Mouse (Mus musculus) lung, embryonic 16.5 days (tissue): ENCODE data around the gene Ermap. TPM values are rescaled to one million over a fixed set of nuclear protein-coding genes. Genes with fewer than 3 reads are reported as not detected.
A peak's percentile ranks its signal among the peaks of the same experiment; 100 is the strongest.

Experiments
- ATAC-seq: fragments of 200-750 bp; cut with Nextera tagmentation; 2 replicates; pipeline ENCODE4 v1.8.0; 2017; ENCODE audit warnings: low read depth, mild to moderate bottlenecking, moderate library complexity
- H3K27ac ChIP-seq: fragments of 300-500 bp; sonication (generic); 2 replicates; pipeline ENCODE4 v1.5.1; 2014; ENCODE audit warnings: mild to moderate bottlenecking, control low read depth, low read length
- H3K27me3 ChIP-seq: fragments of 300-500 bp; sonication (generic); 2 replicates; pipeline ENCODE4 v1.6.1; 2014; ENCODE audit warnings: low read depth, low read length, mixed read lengths; ENCODE audit not compliant: control insufficient read depth, insufficient read depth
- H3K36me3 ChIP-seq: fragments of 300-500 bp; sonication (generic); 2 replicates; pipeline ENCODE4 v1.6.1; 2014; ENCODE audit warnings: low read length; ENCODE audit not compliant: control insufficient read depth, insufficient read depth
- H3K4me1 ChIP-seq: fragments of 300-500 bp; sonication (generic); replicated peaks from 2 replicates; pipeline ENCODE4 v1.6.1; 2014; ENCODE audit warnings: low read length, mixed read lengths; ENCODE audit not compliant: control insufficient read depth, insufficient read depth
- H3K4me2 ChIP-seq: fragments of 300-500 bp; sonication (generic); 2 replicates; pipeline ENCODE4 v1.6.1; 2014; ENCODE audit warnings: low read depth, low read length, control low read depth
- H3K4me3 ChIP-seq: fragments of 300-500 bp; sonication (generic); 2 replicates; pipeline ENCODE4 v1.5.1; 2014; ENCODE audit warnings: mild to moderate bottlenecking, low read length, control low read depth
- H3K9ac ChIP-seq: fragments of 300-500 bp; sonication (generic); 2 replicates; pipeline ENCODE4 v1.6.1; 2014; ENCODE audit warnings: low read length, control low read depth
- H3K9me3 ChIP-seq: fragments of 300-500 bp; sonication (generic); 2 replicates; pipeline ENCODE4 v1.6.1; 2016; ENCODE audit warnings: low read length; ENCODE audit not compliant: control insufficient read depth
- WGBS: fragments of 180-500 bp; shearing (Covaris S2); extraction: QIAGEN DNeasy Blood & Tissue Kit; methylation state at CpG from one replicate; pipeline ENCODE4 v1.1.7; 2014; 5-methylcytosine and 5-hydroxymethylcytosine counted together
- polyA plus RNA-seq: library from polyadenylated mRNA; unstranded; fragments of >200 nt; fragmentation: Nextera tagmentation; extraction: Ambion mirVana; gene quantifications from 2 replicates; pipeline ENCODE4 v1.2.1, GENCODE M21; 2015

Ermap gene
- polyA plus RNA-seq, 1 experiment from 2014 or later = 1.4 TPM

- 82% methylated on average over 1 of the region's 1 CpGs for WGBS
- H3K9ac ChIP-seq = no peak overlapping the region
- H3K4me2 ChIP-seq = no peak overlapping the region
- H3K4me1 ChIP-seq = no peaks in the 10 kb centered on the region
- H3K36me3 ChIP-seq = peaks cover 34% of the 10 kb centered on the region
- no peak overlapping the region for H3K4me3 ChIP-seq
- no peak overlapping the region for H3K27ac ChIP-seq
- ATAC-seq = no peak
- H3K9me3 ChIP-seq = no peaks in the 10 kb centered on the region
- H3K27me3 ChIP-seq = no peaks in the 10 kb centered on the region
Observed at GRCm38 (mm10) chr4:119223696-119224095, 33.9 kb upstream of the Ermap start.

- peak; percentile 49 for ATAC-seq
- Histone ChIP-seq H3K9me3 (no peaks in the 10 kb centered on the region), H3K4me3 (no peak within 1 kb of the TSS), H3K4me1 (peaks cover 3% of the 10 kb centered on the region), H3K27me3 (no peaks in the 10 kb centered on the region), H3K36me3 (no peaks in the 10 kb centered on the region), H3K27ac (no peak within 1 kb of the TSS), H3K4me2 (no peak within 1 kb of the TSS), H3K9ac (no peak within 1 kb of the TSS)
- WGBS = 11% methylated on average over 11 of the region's 11 CpGs
Observed at GRCm38 (mm10) chr4:119218169-119218568, 28.4 kb upstream of the Ermap start, which contains the start of gene Tmem269. Tmem269 (minus strand) TSS chr4:119218217.

- no peak overlapping the region for H3K4me3 ChIP-seq
- 55% methylated on average over 8 of the region's 8 CpGs for WGBS
- no peaks in the 10 kb centered on the region for H3K27me3 ChIP-seq
- peak; percentile 68 for ATAC-seq
- no peaks in the 10 kb centered on the region for H3K36me3 ChIP-seq
- no peaks in the 10 kb centered on the region for H3K9me3 ChIP-seq
- H3K27ac ChIP-seq = no peak overlapping the region
- no peak overlapping the region for H3K9ac ChIP-seq
- H3K4me2 ChIP-seq = no peak overlapping the region
- H3K4me1 ChIP-seq = peaks cover 3% of the 10 kb centered on the region
Observed at GRCm38 (mm10) chr4:119216667-119217066, 26.9 kb upstream of the Ermap start.

GRCm38 (mm10) chr4:119204672-119205071 lies 14.9 kb upstream of the Ermap start:
- Histone ChIP-seq H3K4me1 (no peaks in the 10 kb centered on the region), H3K9ac (no peak overlapping the region), H3K27ac (no peak overlapping the region), H3K27me3 (no peaks in the 10 kb centered on the region), H3K36me3 (peaks cover 7% of the 10 kb centered on the region), H3K4me2 (no peak overlapping the region), H3K9me3 (no peaks in the 10 kb centered on the region), H3K4me3 (no peak overlapping the region)
- peak; percentile 56; the same call in 1 of the 2 replicates for ATAC-seq
- 22% methylated on average over 8 of the region's 8 CpGs for WGBS

- H3K36me3 ChIP-seq = peaks cover 7% of the 10 kb centered on the region
- H3K4me2 ChIP-seq = no peak overlapping the region
- H3K27me3 ChIP-seq = no peaks in the 10 kb centered on the region
- no peak overlapping the region for H3K27ac ChIP-seq
- WGBS = 79% methylated on average over 6 of the region's 6 CpGs
- no peak overlapping the region for H3K9ac ChIP-seq
- no peak overlapping the region for H3K4me3 ChIP-seq
- H3K9me3 ChIP-seq = no peaks in the 10 kb centered on the region
- no peak for ATAC-seq
- peaks cover 13% of the 10 kb centered on the region for H3K4me1 ChIP-seq
Observed at GRCm38 (mm10) chr4:119198105-119198504, 8.3 kb upstream of the Ermap start.

GRCm38 (mm10) chr4:119195582-119196320 lies 5.9 kb upstream of the Ermap start:
- ATAC-seq = 0 out of 2 replicates have a peak, but pooled peaks have one; percentile 4
- Histone ChIP-seq H3K27ac (peak overlapping the region; percentile 26; the same call in 1 of the 2 replicates), H3K9ac (peak overlapping the region; percentile 77), H3K4me2 (peak overlapping the region; percentile 80), H3K4me1 (peaks cover 13% of the 10 kb centered on the region), H3K4me3 (peak overlapping the region; percentile 67), H3K36me3 (no peaks in the 10 kb centered on the region), H3K27me3 (no peaks in the 10 kb centered on the region), H3K9me3 (no peaks in the 10 kb centered on the region)
- 6% methylated on average over 18 of the region's 18 CpGs for WGBS

GRCm38 (mm10) chr4:119194909-119195581 lies 5.2 kb upstream of the Ermap start, which contains the start of gene Svbp:
Svbp (plus strand) TSS chr4:119195306.
- ATAC-seq = peak; percentile 97
- no peaks in the 10 kb centered on the region for H3K27me3 ChIP-seq

GRCm38 (mm10) chr4:119192757-119193156 lies 2.9 kb upstream of the Ermap start:
- H3K9ac ChIP-seq = no peak overlapping the region
- H3K9me3 ChIP-seq = no peaks in the 10 kb centered on the region
- no peak overlapping the region for H3K4me2 ChIP-seq
- no peaks in the 10 kb centered on the region for H3K36me3 ChIP-seq
- ATAC-seq = no peak
- 84% methylated on average over 4 of the region's 4 CpGs for WGBS
- H3K4me3 ChIP-seq = no peak overlapping the region
- H3K27ac ChIP-seq = no peak overlapping the region
- peaks cover 13% of the 10 kb centered on the region for H3K4me1 ChIP-seq
- no peaks in the 10 kb centered on the region for H3K27me3 ChIP-seq

More at GRCm38 (mm10) chr4:119194909-119195581, 5.2 kb upstream of the Ermap start, which contains the start of gene Svbp:
- H3K4me1 ChIP-seq = peaks cover 13% of the 10 kb centered on the region
- WGBS = under 1% methylated on average over 33 of the region's 47 CpGs
- peak within 1 kb of the TSS; percentile 67 for H3K4me3 ChIP-seq
- H3K9ac ChIP-seq = peak within 1 kb of the TSS; percentile 77
- peak within 1 kb of the TSS; percentile 80 for H3K4me2 ChIP-seq
- H3K9me3 ChIP-seq = no peaks in the 10 kb centered on the region
- H3K36me3 ChIP-seq = no peaks in the 10 kb centered on the region
- peak within 1 kb of the TSS; percentile 26; the same call in 1 of the 2 replicates for H3K27ac ChIP-seq

- no peaks in the 10 kb centered on the region for H3K27me3 ChIP-seq
- no peaks in the 10 kb centered on the region for H3K36me3 ChIP-seq
- 49% methylated on average over 3 of the region's 3 CpGs for WGBS
- no peak overlapping the region for H3K27ac ChIP-seq
- peaks cover 5% of the 10 kb centered on the region for H3K4me1 ChIP-seq
- no peak overlapping the region for H3K4me2 ChIP-seq
- H3K4me3 ChIP-seq = no peak overlapping the region
- no peak overlapping the region for H3K9ac ChIP-seq
- no peaks in the 10 kb centered on the region for H3K9me3 ChIP-seq
- ATAC-seq = no peak
Observed at GRCm38 (mm10) chr4:119191273-119191672, 1.5 kb upstream of the Ermap start.
